Mouse (Mus musculus): ENCODE measurements around the gene Nat14. TPM values are rescaled to one million over a fixed set of nuclear protein-coding genes. Genes with fewer than 3 reads are reported as not detected.

Gene Nat14
- total RNA-seq, 2 experiments from 2014 or later, result 94.4 to 103 TPM

DNA sequence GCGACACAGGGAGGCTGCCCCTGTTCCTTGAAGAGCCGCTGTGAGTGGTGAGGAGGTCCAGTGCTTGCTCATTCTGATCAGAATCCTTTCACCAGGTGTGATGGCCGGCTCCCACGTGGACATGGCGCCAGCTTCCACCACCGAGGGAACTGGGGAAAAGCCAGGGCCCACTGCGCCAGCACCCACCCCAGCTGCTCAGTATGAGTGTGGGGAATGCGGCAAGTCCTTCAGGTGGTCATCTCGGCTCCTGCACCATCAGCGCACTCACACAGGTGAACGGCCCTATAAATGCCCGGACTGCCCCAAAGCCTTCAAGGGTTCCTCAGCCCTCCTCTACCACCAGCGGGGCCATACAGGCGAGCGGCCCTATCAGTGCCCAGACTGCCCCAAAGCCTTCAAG lies 3.1 kb upstream of the Nat14 start:
- intact Hi-C loops (cut with DNase I), result no loop called here
- DNase-seq (ENCODE audit: low spot score in 2 of 2), result no peak

DNA sequence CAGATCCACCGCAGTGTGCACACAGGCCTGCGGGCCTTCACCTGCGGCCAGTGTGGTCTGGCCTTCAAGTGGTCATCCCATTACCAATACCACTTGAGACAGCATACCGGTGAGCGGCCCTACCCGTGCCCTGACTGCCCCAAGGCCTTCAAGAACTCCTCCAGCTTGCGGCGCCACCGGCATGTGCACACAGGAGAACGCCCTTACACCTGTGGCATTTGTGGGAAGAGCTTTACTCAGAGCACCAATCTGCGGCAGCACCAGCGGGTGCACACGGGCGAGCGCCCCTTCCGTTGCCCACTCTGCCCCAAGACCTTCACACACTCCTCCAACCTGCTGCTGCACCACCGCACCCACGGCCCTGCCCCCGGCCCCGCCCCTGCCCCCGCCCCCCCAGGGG lies 2.7 kb upstream of the Nat14 start:
- DNase-seq (ENCODE audit: low spot score in 2 of 2), result no peak
- intact Hi-C loops (cut with DNase I), result no loop called here

DNA sequence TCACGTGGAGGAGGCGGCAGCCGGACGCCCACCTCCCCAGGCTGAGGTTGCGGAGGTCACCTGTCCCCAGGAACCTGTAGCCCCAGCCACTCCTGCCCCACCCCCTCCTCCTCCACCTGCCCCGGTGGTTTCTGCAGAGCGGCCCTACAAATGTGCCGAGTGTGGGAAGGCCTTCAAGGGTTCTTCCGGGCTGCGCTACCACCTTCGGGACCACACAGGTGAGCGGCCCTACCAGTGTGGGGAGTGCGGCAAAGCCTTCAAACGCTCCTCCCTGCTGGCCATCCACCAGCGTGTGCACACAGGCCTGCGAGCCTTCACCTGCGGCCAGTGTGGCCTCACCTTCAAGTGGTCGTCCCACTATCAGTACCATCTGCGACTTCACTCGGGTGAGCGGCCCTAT lies 1.9 kb upstream of the Nat14 start:
- no peak for DNase-seq (ENCODE audit: low spot score in 2 of 2)
- intact Hi-C loops (cut with DNase I), result loop anchor here (5.0 kb wide), 2 partner anchors 53 to 108 kb away; partner anchors contain the start of gene Ube2s

DNA sequence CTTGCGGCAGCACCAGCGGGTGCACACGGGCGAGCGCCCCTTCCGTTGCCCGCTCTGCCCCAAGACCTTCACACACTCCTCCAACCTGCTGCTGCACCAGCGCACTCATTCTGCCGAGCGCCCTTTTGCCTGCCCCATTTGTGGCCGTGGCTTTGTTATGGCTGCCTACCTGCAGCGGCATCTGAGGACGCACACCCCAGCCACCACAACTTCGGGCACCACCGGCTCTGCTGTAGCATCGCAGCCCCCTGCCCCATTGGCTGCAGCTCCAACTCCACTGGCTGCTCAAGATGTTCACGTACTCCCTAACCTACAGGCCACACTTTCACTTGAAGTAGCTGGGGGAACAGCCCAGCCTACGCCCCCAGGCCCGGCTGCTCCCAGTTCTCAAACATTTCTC lies 1.3 kb upstream of the Nat14 start:
- intact Hi-C loops (cut with DNase I), result loop anchor here (5.0 kb wide), 2 partner anchors 53 to 108 kb away; partner anchors contain the start of gene Ube2s
- DNase-seq (ENCODE audit: low spot score in 2 of 2), result no peak

DNA sequence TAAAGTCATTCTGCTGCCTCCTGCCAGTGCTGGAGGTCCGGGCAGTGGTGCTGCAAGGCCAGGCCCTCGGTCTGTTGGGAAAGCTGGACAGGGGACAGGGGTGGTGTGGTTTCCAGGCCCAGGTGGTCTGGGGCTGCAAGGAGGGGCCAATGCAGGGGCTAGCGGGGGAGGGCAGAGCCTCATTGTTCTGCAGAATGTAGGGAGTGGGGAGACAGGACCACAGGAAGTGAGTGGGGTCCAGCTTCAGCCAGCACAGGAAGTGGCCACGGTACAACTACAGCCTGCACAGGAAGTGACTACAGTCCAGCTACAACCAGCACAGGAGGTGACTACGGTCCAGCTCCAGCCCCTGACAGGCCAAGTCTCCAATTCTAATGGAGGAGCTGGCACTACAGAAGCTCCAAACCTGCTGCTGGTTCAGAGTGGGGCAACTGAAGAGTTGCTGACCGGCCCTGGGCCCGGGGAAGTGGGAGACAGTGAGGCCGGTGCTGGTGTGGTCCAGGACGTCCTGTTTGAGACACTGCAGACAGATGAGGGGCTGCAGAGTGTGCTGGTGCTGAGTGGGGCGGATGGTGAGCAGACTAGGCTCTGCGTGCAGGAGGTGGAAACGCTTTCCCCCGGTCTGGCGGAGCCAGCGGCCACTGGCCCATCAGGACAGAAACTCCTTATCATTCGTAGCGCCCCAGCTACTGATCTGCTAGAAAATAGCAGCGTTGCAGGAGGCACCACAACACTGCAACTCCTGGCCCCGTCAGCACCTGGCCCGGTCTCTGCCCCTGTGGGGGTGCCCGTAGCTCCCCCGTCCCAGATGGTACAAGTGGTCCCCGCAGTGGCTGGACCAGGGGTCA lies 628 bp upstream of the Nat14 start:
- no peak for DNase-seq (ENCODE audit: low spot score in 2 of 2)

DNA sequence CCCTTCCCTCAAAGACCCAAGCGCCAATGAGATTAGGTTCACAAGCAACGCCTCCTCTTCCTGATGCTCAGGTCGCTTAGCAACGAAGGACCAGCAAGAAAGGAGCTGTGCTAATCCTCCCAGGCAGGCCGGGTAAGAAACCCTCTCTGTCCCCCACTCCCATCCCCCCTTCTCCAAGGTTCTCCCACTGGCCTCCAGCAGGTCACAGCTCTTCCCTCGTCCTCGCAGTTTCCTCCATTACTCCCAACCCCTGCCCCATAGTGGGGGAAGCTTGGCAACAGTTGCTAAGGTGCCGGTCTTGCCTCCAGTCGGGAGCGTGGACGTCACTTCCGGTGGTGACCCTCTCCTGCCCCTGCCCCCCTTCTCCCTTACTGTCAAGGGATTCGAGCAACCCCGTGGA lies 680 bp downstream of the Nat14 start:
- intact Hi-C loops (cut with DNase I), result loop anchor here (2.0 to 5.0 kb wide), 3 partner anchors 55 to 110 kb away; partner anchors contain the start of gene Ube2s
- peak; percentile 88 to 94 for DNase-seq (ENCODE audit: low spot score in 2 of 2)

More for the DNA sequence above, 628 bp upstream of the Nat14 start:
- intact Hi-C loops (cut with DNase I), result loop anchor here (5.0 kb wide), 2 partner anchors 54 to 109 kb away; partner anchors contain the start of gene Ube2s

DNA sequence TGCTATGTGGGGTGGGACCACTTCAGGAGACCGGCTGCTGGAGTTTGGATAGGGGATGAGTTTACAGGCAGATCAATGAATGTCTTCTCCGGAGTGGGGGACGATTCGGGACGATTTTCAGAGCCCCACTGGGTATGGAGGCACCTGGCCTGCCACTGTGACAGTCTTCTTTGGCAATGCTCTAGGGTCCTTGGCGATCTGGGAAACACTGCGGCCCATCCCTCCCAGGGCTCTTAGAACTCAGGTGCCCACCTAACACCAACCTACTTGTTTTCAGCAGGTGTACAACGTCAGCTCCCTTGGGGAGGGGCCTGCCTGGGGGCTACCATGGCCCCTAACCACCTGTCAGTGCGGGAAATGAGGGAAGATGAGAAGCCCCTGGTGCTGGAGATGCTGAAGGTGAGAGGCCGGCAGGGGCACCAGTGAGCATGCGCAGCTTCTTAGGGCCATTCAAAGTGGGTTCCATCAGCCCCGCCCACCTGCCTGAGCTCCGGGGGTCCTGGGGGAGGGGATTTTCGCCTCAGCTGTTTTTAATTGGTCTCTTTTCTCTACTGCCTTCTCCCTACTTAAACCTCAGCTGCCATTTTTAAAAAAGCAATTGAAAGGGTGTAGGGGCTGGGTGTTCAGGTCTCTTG lies 1.2 kb downstream of the Nat14 start:
- peak; percentile 74 to 76 for DNase-seq (ENCODE audit: low spot score in 2 of 2)
- intact Hi-C loops (cut with DNase I), result loop anchor here (2.0 to 5.0 kb wide), 3 partner anchors 56 to 111 kb away; partner anchors contain the start of gene Ube2s

DNA sequence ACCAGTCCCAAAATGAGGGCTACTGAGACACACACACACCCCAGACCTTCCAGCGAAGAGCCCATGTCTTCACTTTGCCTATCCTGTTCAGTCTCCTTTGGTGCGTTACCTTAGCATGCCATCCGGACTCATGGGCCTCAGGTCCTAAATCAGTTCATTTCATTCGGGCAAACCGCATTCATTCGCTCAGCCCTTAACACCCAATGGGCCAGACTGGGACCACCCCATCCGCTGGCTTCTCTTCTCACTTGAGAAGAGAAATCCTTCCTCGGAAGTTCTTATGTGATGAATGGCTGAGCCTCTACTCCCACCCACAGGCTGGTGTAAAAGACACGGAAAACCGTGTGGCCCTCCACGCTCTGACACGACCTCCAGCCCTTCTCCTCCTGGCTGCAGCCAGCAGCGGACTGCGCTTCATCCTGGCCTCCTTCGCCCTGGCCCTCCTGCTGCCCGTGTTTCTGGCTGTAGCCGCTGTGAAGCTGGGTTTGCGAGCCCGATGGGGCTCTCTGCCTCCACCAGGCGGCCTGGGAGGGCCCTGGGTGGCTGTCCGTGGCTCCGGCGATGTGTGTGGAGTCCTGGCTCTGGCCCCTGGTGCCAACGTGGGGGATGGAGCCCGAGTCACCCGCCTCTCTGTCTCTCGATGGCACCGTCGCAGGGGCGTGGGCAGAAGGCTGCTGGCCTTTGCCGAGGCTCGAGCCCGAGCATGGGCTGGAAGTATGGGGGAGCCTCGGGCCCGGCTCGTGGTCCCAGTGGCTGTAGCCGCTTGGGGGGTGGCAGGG lies 1.9 kb downstream of the Nat14 start:
- DNase-seq (ENCODE audit: low spot score in 2 of 2), result peak; percentile 63 to 68
- intact Hi-C loops (cut with DNase I), result loop anchor here (2.0 to 5.0 kb wide), 3 partner anchors 56 to 111 kb away; partner anchors contain the start of gene Ube2s

DNA sequence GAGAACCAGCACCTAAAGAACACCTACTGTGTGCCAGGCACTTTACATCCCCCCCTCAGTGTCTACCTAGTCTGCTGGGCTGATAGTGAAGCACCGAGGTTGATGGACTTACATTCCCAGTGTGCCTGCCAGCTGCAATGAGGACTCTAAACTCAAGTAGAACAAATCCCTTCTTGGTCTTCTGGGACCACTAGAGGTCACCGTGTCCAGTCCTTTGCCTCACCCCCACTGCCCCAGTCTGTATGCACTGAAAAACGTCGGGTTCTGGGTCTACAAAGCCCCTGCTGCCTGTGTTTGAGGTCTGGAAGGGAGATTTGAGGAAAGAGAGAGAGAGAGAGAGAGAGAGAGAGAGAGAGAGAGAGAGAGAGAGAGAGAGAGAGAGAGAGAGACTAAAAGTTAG lies 2.7 kb downstream of the Nat14 start:
- DNase-seq (ENCODE audit: low spot score in 2 of 2), result no peak
- intact Hi-C loops (cut with DNase I), result loop anchor here (5.0 kb wide), 2 partner anchors 57 to 112 kb away; partner anchors contain the start of gene Ube2s

DNA sequence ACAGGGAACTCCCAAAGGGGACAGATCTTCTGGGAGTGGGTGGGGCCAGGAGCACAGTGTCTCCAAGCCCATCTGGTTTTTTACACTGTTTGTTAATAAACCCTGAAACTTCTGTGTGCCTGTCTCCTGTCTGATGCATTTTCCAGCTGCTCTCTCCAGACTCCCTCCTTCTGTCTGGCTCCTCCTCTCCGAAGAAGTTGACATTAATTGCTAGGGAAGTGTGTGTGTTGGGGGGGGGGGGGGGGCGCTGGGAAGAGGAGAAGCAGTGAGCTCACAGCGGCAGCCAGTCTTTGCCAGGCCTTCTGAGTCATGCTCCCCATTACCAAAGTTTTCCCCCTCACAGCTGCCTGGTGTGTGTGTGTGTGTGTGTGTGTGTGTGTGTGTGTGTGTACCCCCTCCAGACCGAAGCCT lies 3.1 kb downstream of the Nat14 start:
- DNase-seq (ENCODE audit: low spot score in 2 of 2), result peak; percentile 31 to 55
- intact Hi-C loops (cut with DNase I), result loop anchor here (5.0 kb wide), 2 partner anchors 58 to 113 kb away; partner anchors contain the start of gene Ube2s

DNA sequence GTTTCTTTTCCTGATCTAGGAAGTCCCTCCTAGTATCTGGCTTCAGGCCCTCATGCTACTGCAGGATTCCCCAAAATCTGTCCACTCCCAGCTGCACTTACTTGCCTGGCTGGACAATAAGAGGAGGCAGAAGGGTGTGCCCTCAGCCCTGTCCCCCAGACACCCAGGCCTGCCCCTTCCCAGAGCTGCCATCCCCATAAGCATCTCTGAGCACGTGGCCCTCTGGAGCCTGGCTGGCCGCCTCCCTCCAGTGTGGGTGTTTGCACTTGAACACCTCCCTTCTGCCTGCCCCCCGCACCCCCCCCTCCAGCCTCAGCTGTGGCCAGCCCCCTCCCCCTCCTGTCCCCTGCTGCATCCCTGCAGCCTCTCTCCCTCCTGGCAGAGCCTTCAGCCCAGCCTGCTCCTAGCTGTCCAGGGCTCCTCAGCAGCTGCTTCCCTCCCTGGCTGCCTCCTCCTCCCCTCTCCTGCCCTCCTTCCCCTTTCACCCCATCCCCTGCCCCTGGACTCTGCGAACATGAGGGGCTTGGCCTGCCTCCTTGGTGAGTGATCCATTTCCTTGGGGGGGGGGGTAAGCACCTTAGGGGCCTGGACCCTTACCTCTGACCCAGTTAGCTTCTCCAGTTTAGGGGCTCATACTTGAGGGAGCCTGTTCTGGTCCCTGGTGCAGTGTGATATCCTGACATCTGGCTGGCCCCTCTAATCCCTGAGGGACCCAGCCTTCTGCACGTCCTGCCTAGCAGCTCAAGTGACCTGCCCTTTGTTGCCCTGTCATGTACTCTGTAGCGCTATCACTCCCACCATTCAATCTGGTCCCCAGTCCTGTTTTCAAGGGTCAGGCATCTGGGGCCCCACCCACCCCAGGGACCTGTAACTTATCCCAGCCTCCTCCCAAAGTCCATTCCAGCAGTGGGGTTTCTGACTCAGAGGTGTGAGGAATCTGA lies 3.9 kb downstream of the Nat14 start, which contains the start of gene Ssc5d:
Gene Ssc5d, plus strand, starts transcription at position 345 of the 941 bp plus-strand sequence.
- DNase-seq (ENCODE audit: low spot score in 2 of 2), result peak in 1 of 2 experiments; percentile 28
- intact Hi-C loops (cut with DNase I), result no loop called here

DNA sequence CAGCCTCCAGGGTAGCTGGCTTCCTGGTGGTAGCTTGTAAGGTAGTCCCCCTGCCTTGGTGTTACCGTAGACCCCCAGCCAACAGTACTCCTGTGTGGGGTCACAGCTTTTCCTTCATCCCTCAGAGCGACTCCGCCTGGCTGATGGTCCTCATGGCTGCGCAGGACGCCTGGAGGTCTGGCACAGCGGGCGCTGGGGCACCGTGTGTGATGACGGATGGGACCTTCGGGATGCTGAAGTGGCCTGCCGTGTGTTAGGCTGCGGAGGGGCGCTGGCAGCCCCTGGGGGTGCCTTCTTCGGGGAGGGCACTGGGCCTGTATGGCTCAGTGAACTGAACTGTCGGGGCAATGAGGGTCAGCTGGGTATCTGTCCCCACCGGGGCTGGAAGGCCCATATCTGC lies 5.0 kb downstream of the Nat14 start:
- intact Hi-C loops (cut with DNase I), result no loop called here
- DNase-seq (ENCODE audit: low spot score in 2 of 2), result no peak

DNA sequence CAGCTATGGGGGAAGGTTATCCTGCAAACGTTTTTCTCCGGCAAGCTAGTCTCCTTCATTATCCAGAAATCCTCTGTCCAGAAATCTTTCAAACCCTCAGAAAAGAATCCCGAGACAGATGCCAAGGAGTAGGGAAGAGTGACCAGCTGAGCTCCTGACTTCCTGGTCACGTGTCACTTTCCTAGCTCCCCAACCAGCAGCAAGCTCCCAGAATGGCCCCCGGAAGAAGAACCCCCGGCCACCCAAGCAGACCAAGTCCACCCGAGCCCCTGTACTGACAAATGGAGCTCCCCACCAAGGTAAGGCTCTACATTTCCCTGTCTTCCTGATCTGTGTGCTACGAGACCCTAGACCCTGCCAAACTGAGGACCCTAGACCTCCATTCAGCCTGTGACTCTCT lies 5.9 kb downstream of the Nat14 start:
- no peak for DNase-seq (ENCODE audit: low spot score in 2 of 2)
- intact Hi-C loops (cut with DNase I), result no loop called here

DNA sequence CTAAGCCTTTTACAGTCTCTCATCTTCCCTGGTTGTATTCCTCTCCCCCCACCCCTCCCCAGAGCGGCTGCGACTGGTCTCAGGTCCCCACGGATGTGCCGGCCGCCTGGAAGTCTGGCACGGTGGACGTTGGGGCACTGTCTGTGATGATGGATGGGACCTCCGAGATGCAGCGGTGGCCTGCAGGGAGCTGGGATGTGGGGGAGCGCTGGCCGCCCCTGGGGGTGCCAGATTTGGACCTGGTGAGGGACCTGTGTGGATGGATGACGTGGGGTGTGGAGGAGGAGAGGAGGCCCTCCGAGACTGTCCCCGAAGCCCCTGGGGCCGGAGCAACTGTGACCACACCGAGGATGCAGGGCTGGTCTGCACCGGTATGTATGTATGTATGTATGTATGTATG lies 6.5 kb downstream of the Nat14 start:
- intact Hi-C loops (cut with DNase I), result no loop called here
- no peak for DNase-seq (ENCODE audit: low spot score in 2 of 2)

DNA sequence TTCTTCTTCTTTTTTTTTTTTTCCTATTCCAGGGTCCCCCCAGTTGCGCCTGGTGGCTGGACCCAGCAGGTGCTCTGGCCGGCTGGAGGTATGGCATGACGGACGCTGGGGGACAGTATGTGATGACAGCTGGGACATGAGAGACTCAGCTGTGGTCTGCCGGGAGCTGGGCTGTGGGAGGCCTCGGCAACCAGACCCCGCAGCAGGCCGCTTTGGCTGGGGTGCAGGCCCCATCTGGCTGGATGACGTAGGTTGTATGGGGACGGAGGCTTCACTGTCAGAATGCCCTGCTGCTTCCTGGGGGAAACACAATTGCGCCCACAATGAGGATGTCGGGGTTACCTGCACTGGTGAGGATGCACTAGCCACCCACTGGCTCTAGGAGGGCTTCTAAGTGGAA lies 11.3 kb downstream of the Nat14 start:
- intact Hi-C loops (cut with DNase I), result no loop called here
- no peak for DNase-seq (ENCODE audit: low spot score in 2 of 2)

DNA sequence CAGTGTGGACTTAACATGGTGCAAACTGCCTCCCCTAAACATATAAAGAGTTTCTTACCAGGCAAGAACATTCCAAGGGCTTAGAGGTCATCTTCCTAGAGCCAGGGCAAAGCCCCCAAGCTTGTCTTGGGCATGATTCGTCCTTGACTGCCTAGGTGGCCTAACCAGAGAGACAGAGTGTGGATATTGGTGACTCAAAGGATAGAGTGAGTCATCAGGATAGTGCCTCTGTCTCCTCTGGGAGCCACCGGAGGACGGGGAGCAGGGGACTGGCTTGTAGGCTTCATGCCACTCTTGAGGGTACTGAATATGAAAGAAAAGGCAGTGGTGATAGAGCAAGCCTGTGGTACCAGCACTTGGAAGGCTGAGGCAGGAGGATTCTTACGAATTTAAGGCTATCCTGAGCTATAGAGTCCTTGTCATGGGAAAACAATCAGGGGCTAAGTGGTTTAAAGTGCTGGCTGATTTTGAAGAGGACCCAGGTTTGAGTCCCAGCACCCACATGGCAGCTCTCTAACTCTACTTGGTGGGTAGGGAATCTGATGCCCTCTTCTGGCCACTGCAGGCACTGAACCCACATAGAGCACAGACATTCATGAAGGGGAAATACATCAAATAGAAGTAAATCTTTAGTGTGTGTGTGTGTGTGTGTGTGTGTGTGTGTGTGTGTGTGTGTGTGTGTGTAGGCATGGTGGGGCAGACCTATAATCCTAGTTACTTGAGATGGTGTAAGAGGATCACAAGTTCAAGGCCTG lies 12.5 kb downstream of the Nat14 start:
- no peak for DNase-seq (ENCODE audit: low spot score in 2 of 2)

DNA sequence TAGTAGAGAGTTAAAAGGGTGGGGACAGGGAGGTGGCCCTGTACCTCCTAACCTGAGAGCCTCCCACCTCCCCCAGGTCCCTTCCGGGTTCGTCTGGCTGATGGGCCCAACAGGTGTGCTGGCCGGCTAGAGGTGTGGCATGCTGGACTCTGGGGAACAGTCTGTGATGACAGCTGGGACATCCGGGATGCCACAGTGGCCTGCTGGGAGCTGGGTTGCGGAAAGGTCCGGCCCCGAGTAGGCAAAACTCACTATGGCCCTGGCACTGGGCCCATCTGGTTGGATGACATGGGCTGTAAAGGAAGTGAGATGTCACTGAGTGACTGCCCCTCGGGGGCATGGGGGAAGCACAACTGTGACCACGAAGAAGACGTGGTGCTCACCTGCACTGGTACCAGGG lies 15.0 kb downstream of the Nat14 start:
- intact Hi-C loops (cut with DNase I), result no loop called here
- no peak for DNase-seq (ENCODE audit: low spot score in 2 of 2)

More for the DNA sequence above, 12.5 kb downstream of the Nat14 start:
- intact Hi-C loops (cut with DNase I), result no loop called here

DNA sequence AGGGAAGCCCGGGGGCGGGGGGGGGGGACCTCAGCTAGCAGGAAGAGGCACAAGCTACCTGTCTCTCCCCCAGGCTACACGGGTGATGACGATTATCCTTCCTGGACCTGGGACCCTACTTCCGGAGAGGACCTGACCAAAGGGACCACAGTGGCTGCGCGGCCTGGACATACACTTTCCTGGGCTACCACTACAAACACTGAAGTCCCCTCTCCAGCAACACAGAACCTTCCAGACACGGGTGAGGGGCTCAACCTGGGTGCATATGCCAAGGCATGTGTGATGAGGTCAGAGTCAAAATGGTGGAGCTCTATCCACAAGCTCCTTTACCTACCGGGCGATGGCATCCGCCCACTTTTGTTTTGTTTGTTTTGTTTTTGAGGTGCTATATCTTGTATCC lies 15.6 kb downstream of the Nat14 start:
- no peak for DNase-seq (ENCODE audit: low spot score in 2 of 2)
- intact Hi-C loops (cut with DNase I), result no loop called here
